Mouse (Mus musculus) erythroblast, embryonic 14.5 days (primary cell): Measurements from ENCODE around the gene Mgst3.

Experiments used
- GATA1 ChIP-seq: IDR thresholded peaks from 2 replicates; pipeline ENCODE4 v1.6.1; 2012; ENCODE audit warnings: low read length, inconsistent platforms, mixed read lengths
- TAL1 ChIP-seq: IDR thresholded peaks from 3 replicates; pipeline ENCODE4 v1.6.1; 2012; ENCODE audit warnings: low read length, inconsistent platforms, mixed read lengths

- TF ChIP-seq TAL1 = no peak
- TF ChIP-seq GATA1 = no peak
Observed at GRCm38 (mm10) chr1:167369905-167370304, 23.7 kb downstream of the Mgst3 start.
